Mouse (Mus musculus) spleen, adult 2 months (tissue): ENCODE data around the gene Pitpnc1. TPM values are rescaled to one million over a fixed set of nuclear protein-coding genes. Genes with fewer than 3 reads are reported as not detected.
A peak's percentile ranks its signal among the peaks of the same experiment; 100 is the strongest.

Source experiments
- DNase-seq, 2 experiments: peaks; one replicate each; pipeline versions ENCODE4 v3.0.0 to v3.0.0-alpha.2; 2012 to 2021; ENCODE audit warnings: low spot score in 2 of 2, low read depth in 1 of 2
- H3K27ac ChIP-seq: fragments of 200-500 bp; 2 replicates; pipeline ENCODE4 v1.5.1; 2012; ENCODE audit warnings: low read length, inconsistent platforms; ENCODE audit not compliant: insufficient read depth
- H3K27me3 ChIP-seq: fragments of 200-500 bp; 2 replicates; pipeline ENCODE4 v1.6.1; 2012; ENCODE audit warnings: mild to moderate bottlenecking, moderate library complexity, low read length, inconsistent platforms; ENCODE audit not compliant: control insufficient read depth, insufficient read depth
- H3K36me3 ChIP-seq: fragments of 200-500 bp; 2 replicates; pipeline ENCODE4 v1.6.1; 2012; ENCODE audit warnings: mild to moderate bottlenecking, low read length, inconsistent platforms; ENCODE audit not compliant: control insufficient read depth, insufficient read depth
- H3K4me1 ChIP-seq: fragments of 200-500 bp; 2 replicates; pipeline ENCODE4 v1.6.1; 2011; ENCODE audit warnings: inconsistent platforms; ENCODE audit not compliant: control insufficient read depth, insufficient read depth, insufficient read length
- H3K4me3 ChIP-seq: fragments of 200-500 bp; 2 replicates; pipeline ENCODE4 v1.5.1; 2011; ENCODE audit warnings: mild to moderate bottlenecking, inconsistent platforms; ENCODE audit not compliant: insufficient read depth, insufficient read length; ENCODE audit errors: extremely low read depth
- CTCF ChIP-seq: fragments of 200-500 bp; IDR thresholded peaks from 2 replicates; pipeline ENCODE4 v1.5.1; 2011; ENCODE audit warnings: mild to moderate bottlenecking, inconsistent platforms; ENCODE audit not compliant: insufficient read depth, insufficient read length, insufficient replicate concordance; ENCODE audit errors: extremely low read depth
- POLR2A ChIP-seq: fragments of 200-500 bp; IDR thresholded peaks from 2 replicates; pipeline ENCODE4 v1.6.1; 2011; ENCODE audit warnings: low read depth, low read length, inconsistent platforms
- WGBS: fragments of 180-500 bp; shearing (Covaris S2); methylation state at CpG from one replicate; pipeline ENCODE4 v1.1.7; 2018; 5-methylcytosine and 5-hydroxymethylcytosine counted together
- polyA plus RNA-seq: library from polyadenylated mRNA; depleted of rRNA; stranded (reverse); fragments of >200 nt; gene quantifications from 2 replicates; pipeline ENCODE4 v1.2.3, GENCODE M21; 2012

Pitpnc1 gene
- polyA plus RNA-seq, 1 experiment, result 6.4 TPM

DNA sequence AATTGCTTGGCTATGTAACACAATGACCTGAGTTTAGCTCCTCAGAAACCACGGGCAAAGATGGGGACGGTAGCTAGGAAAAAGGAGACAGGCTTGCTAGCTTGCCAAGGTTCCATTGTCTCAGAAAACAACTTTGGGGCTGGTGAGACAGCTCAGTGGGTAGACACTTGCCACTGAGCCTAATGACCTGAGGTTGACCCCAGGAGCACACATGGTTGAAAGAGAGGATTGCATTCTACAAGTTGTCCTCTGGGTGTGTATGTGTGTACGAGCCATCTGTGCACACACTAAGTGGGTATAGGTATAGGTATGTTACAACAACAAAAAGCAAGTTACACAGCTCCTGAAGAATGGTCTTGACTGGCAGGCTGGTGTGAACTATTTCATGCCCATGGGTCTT lies 76.3 kb downstream of the Pitpnc1 start:
- H3K36me3 ChIP-seq, result no peaks in the 10 kb centered on the region
- 62% methylated on average over 3 of the region's 3 CpGs for WGBS
- H3K27ac ChIP-seq, result peak overlapping the region; percentile 4; the same call in 1 of the 2 replicates
- H3K4me1 ChIP-seq, result no peaks in the 10 kb centered on the region
- no peaks in the 10 kb centered on the region for H3K27me3 ChIP-seq
- no peak for DNase-seq
- TF ChIP-seq POLR2A, result no peak
- TF ChIP-seq CTCF, result no peak
- no peak overlapping the region for H3K4me3 ChIP-seq

DNA sequence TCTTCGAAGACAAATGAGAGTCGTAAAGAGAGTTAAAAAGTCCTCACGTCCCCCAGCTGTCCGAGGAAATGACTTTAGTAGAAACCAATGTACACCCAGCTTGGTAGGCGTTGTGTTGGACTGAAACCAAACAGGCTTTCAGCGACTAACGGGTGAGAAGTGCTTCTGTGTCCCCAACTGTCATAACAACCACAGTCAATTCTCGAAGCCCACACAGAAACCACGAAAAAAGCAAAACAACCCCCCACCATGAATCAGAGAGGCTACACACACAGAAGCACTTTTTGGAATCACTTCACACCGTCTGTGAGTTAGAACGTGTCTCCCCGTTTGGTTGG lies 76.7 kb downstream of the Pitpnc1 start:
- H3K4me1 ChIP-seq, result no peaks in the 10 kb centered on the region
- peak overlapping the region; percentile 4; the same call in 1 of the 2 replicates for H3K27ac ChIP-seq
- 16% methylated on average over 12 of the region's 12 CpGs for WGBS

DNA sequence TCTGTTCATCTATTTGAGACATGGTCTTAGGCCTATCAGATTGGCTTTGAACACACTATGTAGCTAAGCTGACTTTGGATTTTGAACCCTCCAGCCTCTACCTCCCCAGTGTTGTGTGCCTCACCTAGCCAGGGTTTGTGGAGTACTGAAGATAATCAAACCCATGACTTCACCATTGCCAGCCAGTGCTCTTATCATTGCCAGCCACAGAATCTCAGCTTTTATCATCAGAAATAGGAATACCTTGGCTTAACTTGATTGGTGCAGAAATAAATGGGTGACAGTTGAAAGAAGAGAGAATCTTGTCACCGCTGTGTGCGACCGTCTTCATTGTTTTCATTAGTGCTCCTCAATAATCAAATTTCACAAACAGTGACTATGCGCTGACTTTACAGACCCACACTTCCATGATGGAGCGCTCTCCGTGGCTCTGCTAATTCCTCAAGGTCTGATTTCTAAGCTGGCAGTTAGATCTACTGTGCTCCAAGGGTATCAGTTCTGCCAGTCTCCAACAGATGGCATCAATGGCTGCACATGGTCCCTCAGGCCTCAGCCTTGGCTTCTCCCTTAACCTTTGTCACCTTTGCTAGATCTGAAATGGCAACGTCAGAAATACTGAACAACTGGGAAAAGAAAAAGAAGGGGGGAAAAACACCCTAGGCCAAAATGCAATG lies 77.2 kb downstream of the Pitpnc1 start:
- H3K4me1 ChIP-seq, result no peaks in the 10 kb centered on the region

More for the DNA sequence above, 76.7 kb downstream of the Pitpnc1 start:
- Histone ChIP-seq H3K27me3 (no peaks in the 10 kb centered on the region), H3K36me3 (no peaks in the 10 kb centered on the region), H3K4me3 (no peak overlapping the region)
- TF ChIP-seq CTCF (no peak), POLR2A (no peak)
- peak in 1 of 2 experiments; percentile 29 for DNase-seq

DNA sequence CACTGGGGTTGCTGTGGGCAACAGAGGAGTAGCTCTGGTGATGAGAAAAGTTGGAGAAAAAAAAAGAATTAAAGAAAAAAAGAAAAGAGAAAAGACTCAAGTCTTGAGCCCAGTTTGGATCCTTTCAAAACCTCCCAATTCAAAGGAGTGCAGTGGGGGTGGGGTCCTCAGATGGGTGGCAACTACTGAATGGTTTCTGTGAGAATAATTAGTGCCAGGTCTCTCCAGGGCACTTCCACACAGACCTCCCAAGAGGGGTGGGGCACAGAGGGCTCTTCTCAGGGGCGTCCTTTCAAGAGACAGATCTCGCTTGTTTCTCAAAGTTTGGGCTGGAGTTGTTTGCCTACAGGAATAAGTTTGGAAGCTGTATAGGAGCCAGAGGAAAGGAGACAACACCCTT lies 80.0 kb downstream of the Pitpnc1 start:
- 82% methylated on average over 2 of the region's 2 CpGs for WGBS
- no peak for DNase-seq
- Histone ChIP-seq H3K27ac (no peak overlapping the region), H3K4me3 (no peak overlapping the region), H3K4me1 (no peaks in the 10 kb centered on the region), H3K27me3 (no peaks in the 10 kb centered on the region), H3K36me3 (no peaks in the 10 kb centered on the region)
- TF ChIP-seq CTCF (no peak), POLR2A (no peak)

More for the DNA sequence above, 77.2 kb downstream of the Pitpnc1 start:
- TF ChIP-seq CTCF, result peak; percentile 69; the same call in 1 of the 2 replicates
- no peak for TF ChIP-seq POLR2A
- WGBS, result 69% methylated on average over 7 of the region's 7 CpGs
- no peak overlapping the region for H3K4me3 ChIP-seq
- H3K27me3 ChIP-seq, result no peaks in the 10 kb centered on the region
- no peak overlapping the region for H3K27ac ChIP-seq
- H3K36me3 ChIP-seq, result no peaks in the 10 kb centered on the region
- peak; percentile 29 to 60 for DNase-seq

DNA sequence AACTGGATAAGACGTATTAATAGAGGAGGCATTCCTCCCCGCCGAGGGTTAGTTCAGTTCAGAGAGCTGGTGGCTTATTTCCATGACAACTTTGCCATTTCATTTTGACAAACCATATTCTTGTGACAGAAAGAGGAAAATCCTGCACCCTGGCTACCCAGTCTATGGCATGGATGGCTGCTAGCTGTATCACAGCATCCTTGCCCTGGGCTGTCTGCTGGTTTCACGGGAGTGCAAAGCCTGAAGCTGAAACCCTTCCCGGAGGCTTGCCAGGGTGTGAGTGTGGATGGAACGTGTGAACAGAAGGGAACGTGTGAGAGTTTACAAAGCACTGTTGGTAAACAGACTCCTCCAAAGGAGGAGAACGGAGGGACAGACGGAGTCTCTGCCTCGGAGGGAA lies 80.5 kb downstream of the Pitpnc1 start:
- Histone ChIP-seq H3K36me3 (no peaks in the 10 kb centered on the region), H3K27ac (no peak overlapping the region), H3K4me3 (no peak overlapping the region), H3K27me3 (no peaks in the 10 kb centered on the region), H3K4me1 (no peaks in the 10 kb centered on the region)
- TF ChIP-seq POLR2A (no peak), CTCF (no peak)
- no peak for DNase-seq
- 95% methylated on average over 10 of the region's 10 CpGs for WGBS

DNA sequence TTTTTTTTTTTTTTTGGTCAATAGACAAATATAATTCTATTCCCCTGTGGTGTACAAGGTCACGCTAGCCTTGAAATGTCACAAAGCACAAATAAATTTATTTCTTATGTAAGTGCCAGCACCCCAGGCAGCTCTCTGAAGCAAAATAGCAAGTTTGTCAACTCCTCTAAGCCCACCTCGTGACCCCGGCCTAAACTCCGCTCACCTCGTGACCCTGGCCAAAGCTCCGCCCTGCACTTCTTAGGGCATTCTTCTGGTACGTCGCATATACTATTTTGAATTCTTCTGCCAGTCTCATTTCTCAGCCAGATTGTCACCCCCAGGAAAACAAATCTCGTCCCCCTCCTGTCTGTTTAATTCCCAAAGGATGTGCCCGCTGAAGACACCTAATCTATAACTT lies 84.0 kb downstream of the Pitpnc1 start:
- no peaks in the 10 kb centered on the region for H3K36me3 ChIP-seq
- no peak overlapping the region for H3K27ac ChIP-seq
- no peaks in the 10 kb centered on the region for H3K4me1 ChIP-seq
- no peak for DNase-seq
- no peaks in the 10 kb centered on the region for H3K27me3 ChIP-seq
- TF ChIP-seq CTCF, result no peak
- TF ChIP-seq POLR2A, result no peak
- WGBS, result 88% methylated on average over 10 of the region's 10 CpGs
- H3K4me3 ChIP-seq, result no peak overlapping the region

DNA sequence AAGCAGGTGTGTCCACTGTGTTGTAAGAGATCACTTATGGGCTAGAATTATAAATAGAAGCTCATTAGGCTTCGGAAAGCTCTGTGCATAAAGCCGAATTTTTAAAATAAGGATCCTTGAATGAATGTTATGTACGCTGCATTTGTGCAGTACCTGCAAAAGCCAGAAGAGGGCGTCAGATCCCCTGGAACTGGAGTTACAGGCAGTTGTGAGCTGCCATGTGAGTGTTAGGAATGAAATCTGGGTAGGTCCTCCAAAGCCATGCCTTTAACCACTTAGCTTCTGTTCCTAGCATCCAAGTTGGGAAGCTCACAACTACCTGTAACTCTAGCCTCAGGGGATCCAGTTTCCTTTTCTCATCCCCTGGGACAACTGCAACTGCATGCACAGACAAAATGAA lies 85.2 kb downstream of the Pitpnc1 start:
- Histone ChIP-seq H3K27ac (no peak overlapping the region), H3K36me3 (no peaks in the 10 kb centered on the region), H3K4me3 (no peak overlapping the region), H3K4me1 (no peaks in the 10 kb centered on the region), H3K27me3 (no peaks in the 10 kb centered on the region)
- 63% methylated on average over 4 of the region's 4 CpGs for WGBS
- DNase-seq, result peak in 1 of 2 experiments; percentile 41
- TF ChIP-seq CTCF, result peak; percentile 58; the same call in 1 of the 2 replicates
- TF ChIP-seq POLR2A, result no peak
